Mouse (Mus musculus) CH12.LX (cell line): ENCODE results near the gene Rasa3. TPM values are rescaled to one million over a fixed set of nuclear protein-coding genes. Genes with fewer than 3 reads are reported as not detected.

ENCODE experiments used
- DNase-seq: peaks from one replicate; pipeline ENCODE4 v3.0.0-alpha.2; 2013; ENCODE audit errors: extremely low read depth
- H3K27ac ChIP-seq: 2 replicates; pipeline ENCODE4 v1.5.1; 2012; ENCODE audit warnings: low read depth, mild to moderate bottlenecking, control low read depth, moderate library complexity; ENCODE audit not compliant: insufficient read depth
- H3K27me3 ChIP-seq: replicated peaks from 2 replicates; pipeline ENCODE3; 2012; ENCODE audit warnings: inconsistent platforms
- H3K36me3 ChIP-seq, 2 experiments: replicated peaks in 1 of 2; 2 replicates each; pipeline versions ENCODE3 to v1.6.1; 2012; ENCODE audit warnings: inconsistent platforms in 1 of 2, low read length in 1 of 2, mild to moderate bottlenecking in 1 of 2, mixed read lengths in 1 of 2, moderate library complexity in 1 of 2; ENCODE audit not compliant: control insufficient read depth in 1 of 2, insufficient read depth in 1 of 2
- H3K4me1 ChIP-seq, 2 experiments: 2 replicates each; pipeline ENCODE4 v1.6.1; 2012; ENCODE audit warnings: inconsistent platforms in 1 of 2, moderate library complexity in 1 of 2; ENCODE audit not compliant: insufficient read depth in 2 of 2, control insufficient read depth in 1 of 2
- H3K4me2 ChIP-seq: 2 replicates; pipeline ENCODE4 v1.6.1; 2012; ENCODE audit warnings: low read depth, mild to moderate bottlenecking, control low read depth; ENCODE audit not compliant: poor library complexity, insufficient read depth, severe bottlenecking
- H3K4me3 ChIP-seq, 3 experiments: fragments of 150-350 bp in 1 of 3; sonication (generic) in 1 of 3; replicated peaks in 1 of 3; 2 replicates each; pipeline versions ENCODE3 to v1.5.1; 2011 to 2012; ENCODE audit warnings: low read depth in 2 of 3, low read length in 2 of 3, mild to moderate bottlenecking in 2 of 3, moderate library complexity in 2 of 3, control low read depth in 1 of 3, improper control_type of control experiment in 1 of 3, inconsistent platforms in 1 of 3, mixed read lengths in 1 of 3; ENCODE audit not compliant: poor library complexity in 1 of 3
- H3K79me2 ChIP-seq: replicated peaks from 2 replicates; pipeline ENCODE4 v1.6.1; 2012; ENCODE audit warnings: mild to moderate bottlenecking, moderate library complexity; ENCODE audit not compliant: control insufficient read depth, poor library complexity, insufficient read depth, severe bottlenecking; ENCODE audit errors: extremely low read depth
- H3K9ac ChIP-seq: 2 replicates; pipeline ENCODE4 v1.6.1; 2012; ENCODE audit warnings: low read depth, mild to moderate bottlenecking, control low read depth, moderate library complexity; ENCODE audit not compliant: insufficient read depth
- H3K9me3 ChIP-seq: replicated peaks from 2 replicates; pipeline ENCODE3; 2012; ENCODE audit warnings: low read length, inconsistent platforms, mixed read lengths
- BHLHE40 ChIP-seq: IDR thresholded peaks from 2 replicates; pipeline ENCODE4 v1.6.1; 2011; ENCODE audit warnings: mild to moderate bottlenecking, low read depth, low read length, improper control_type of control experiment
- CHD1 ChIP-seq: IDR thresholded peaks from 2 replicates; pipeline ENCODE4 v1.6.1; 2012; ENCODE audit warnings: low read depth, low read length, improper control_type of control experiment, inconsistent platforms
- CHD2 ChIP-seq: IDR thresholded peaks from 2 replicates; pipeline ENCODE4 v1.6.1; 2011; ENCODE audit warnings: low read length, improper control_type of control experiment
- CTCF ChIP-seq, 2 experiments: IDR thresholded peaks in 1 of 2; conservative IDR thresholded peaks in 1 of 2; 2 replicates each; pipeline ENCODE4 v1.5.1; 2011 to 2012; ENCODE audit warnings: low read depth in 2 of 2, low read length in 2 of 2, improper control_type of control experiment in 1 of 2, inconsistent platforms in 1 of 2, mild to moderate bottlenecking in 1 of 2, moderate library complexity in 1 of 2
- E2F4 ChIP-seq: IDR thresholded peaks from 2 replicates; pipeline ENCODE4 v1.6.1; 2011; ENCODE audit warnings: low read depth, low read length, improper control_type of control experiment; ENCODE audit not compliant: insufficient replicate concordance
- ELF1 ChIP-seq: IDR thresholded peaks from 2 replicates; pipeline ENCODE4 v1.6.1; 2014; ENCODE audit warnings: low read depth, mild to moderate bottlenecking, inconsistent platforms, low read length, improper control_type of control experiment
- EP300 ChIP-seq: IDR thresholded peaks from 2 replicates; pipeline ENCODE4 v1.6.1; 2011; ENCODE audit warnings: low read length, improper control_type of control experiment
- ETS1 ChIP-seq: conservative IDR thresholded peaks from 2 replicates; pipeline ENCODE4 v1.6.1; 2012; ENCODE audit warnings: low read depth, mild to moderate bottlenecking, inconsistent platforms, low read length, improper control_type of control experiment, moderate library complexity
- GABPA ChIP-seq: IDR thresholded peaks from 2 replicates; pipeline ENCODE4 v1.6.1; 2012; ENCODE audit warnings: low read depth, low read length, improper control_type of control experiment, inconsistent platforms; ENCODE audit not compliant: insufficient replicate concordance
- HCFC1 ChIP-seq: IDR thresholded peaks from 2 replicates; pipeline ENCODE4 v1.6.1; 2012; ENCODE audit warnings: low read depth, mild to moderate bottlenecking, inconsistent platforms, low read length, improper control_type of control experiment
- IRF4 ChIP-seq: IDR thresholded peaks from 2 replicates; pipeline ENCODE4 v1.6.1; 2014; ENCODE audit warnings: low read depth, mild to moderate bottlenecking, inconsistent platforms, low read length, improper control_type of control experiment
- JUN ChIP-seq: IDR thresholded peaks from 2 replicates; pipeline ENCODE4 v1.6.1; 2011; ENCODE audit warnings: low read depth, mild to moderate bottlenecking, low read length, improper control_type of control experiment, moderate library complexity; ENCODE audit not compliant: insufficient read depth
- JUND ChIP-seq: conservative IDR thresholded peaks from 2 replicates; pipeline ENCODE4 v1.6.1; 2011; ENCODE audit warnings: low read depth, low read length, improper control_type of control experiment
- KAT2A ChIP-seq: IDR thresholded peaks from 2 replicates; pipeline ENCODE4 v1.6.1; 2012; ENCODE audit warnings: low read length, improper control_type of control experiment, inconsistent platforms; ENCODE audit not compliant: insufficient replicate concordance
- MAFK ChIP-seq: IDR thresholded peaks from 2 replicates; pipeline ENCODE4 v1.6.1; 2011; ENCODE audit warnings: low read length, improper control_type of control experiment; ENCODE audit not compliant: insufficient replicate concordance
- MAX ChIP-seq: IDR thresholded peaks from 2 replicates; pipeline ENCODE4 v1.6.1; 2011; ENCODE audit warnings: low read length, improper control_type of control experiment
- MAZ ChIP-seq: IDR thresholded peaks from 2 replicates; pipeline ENCODE4 v1.6.1; 2012; ENCODE audit warnings: low read depth, mild to moderate bottlenecking, inconsistent platforms, low read length, improper control_type of control experiment, moderate library complexity
- MEF2A ChIP-seq: IDR thresholded peaks from 2 replicates; pipeline ENCODE4 v1.6.1; 2014; ENCODE audit warnings: low read depth, mild to moderate bottlenecking, inconsistent platforms, low read length, improper control_type of control experiment, borderline replicate concordance
- MXI1 ChIP-seq: IDR thresholded peaks from 2 replicates; pipeline ENCODE4 v1.6.1; 2011; ENCODE audit warnings: mild to moderate bottlenecking, low read depth, low read length, improper control_type of control experiment
- MYC ChIP-seq: IDR thresholded peaks from 2 replicates; pipeline ENCODE4 v1.6.1; 2011; ENCODE audit warnings: low read depth, mild to moderate bottlenecking, improper control_type of control experiment, low read length
- NELFE ChIP-seq: IDR thresholded peaks from 2 replicates; pipeline ENCODE4 v1.6.1; 2011; ENCODE audit warnings: low read depth, low read length, improper control_type of control experiment
- NRF1 ChIP-seq: IDR thresholded peaks from 2 replicates; pipeline ENCODE4 v1.6.1; 2014; ENCODE audit warnings: low read depth, mild to moderate bottlenecking, inconsistent platforms, low read length, improper control_type of control experiment, moderate library complexity
- PAX5 ChIP-seq: IDR thresholded peaks from 2 replicates; pipeline ENCODE4 v1.6.1; 2012; ENCODE audit warnings: low read length, inconsistent platforms, mixed read lengths
- POLR2A ChIP-seq: IDR thresholded peaks from 2 replicates; pipeline ENCODE4 v1.6.1; 2011; ENCODE audit warnings: low read depth, mild to moderate bottlenecking, improper control_type of control experiment, low read length
- POLR2AphosphoS2 ChIP-seq: IDR thresholded peaks from 2 replicates; pipeline ENCODE4 v1.6.1; 2011; ENCODE audit warnings: low read depth, low read length, improper control_type of control experiment
- RAD21 ChIP-seq: IDR thresholded peaks from 2 replicates; pipeline ENCODE4 v1.6.1; 2011; ENCODE audit warnings: low read depth, mild to moderate bottlenecking, low read length, improper control_type of control experiment, moderate library complexity
- RCOR1 ChIP-seq: conservative IDR thresholded peaks from 2 replicates; pipeline ENCODE4 v1.6.1; 2012; ENCODE audit warnings: low read depth, mild to moderate bottlenecking, inconsistent platforms, low read length, improper control_type of control experiment
- SIN3A ChIP-seq: IDR thresholded peaks from 2 replicates; pipeline ENCODE4 v1.6.1; 2012; ENCODE audit warnings: low read length, improper control_type of control experiment, inconsistent platforms
- SMC3 ChIP-seq: IDR thresholded peaks from 2 replicates; pipeline ENCODE4 v1.6.1; 2011; ENCODE audit warnings: low read depth, low read length, improper control_type of control experiment
- TBP ChIP-seq: conservative IDR thresholded peaks from 2 replicates; pipeline ENCODE4 v1.6.1; 2011; ENCODE audit warnings: low read depth, low read length, improper control_type of control experiment
- TCF12 ChIP-seq: IDR thresholded peaks from 2 replicates; pipeline ENCODE4 v1.6.1; 2014; ENCODE audit warnings: low read depth, mild to moderate bottlenecking, inconsistent platforms, low read length, improper control_type of control experiment
- UBTF ChIP-seq: IDR thresholded peaks from 2 replicates; pipeline ENCODE4 v1.6.1; 2012; ENCODE audit warnings: low read depth, mild to moderate bottlenecking, inconsistent platforms, low read length, improper control_type of control experiment, moderate library complexity
- USF1 ChIP-seq: IDR thresholded peaks from 2 replicates; pipeline ENCODE4 v1.6.1; 2014; ENCODE audit warnings: low read depth, mild to moderate bottlenecking, inconsistent platforms, low read length, improper control_type of control experiment
- USF2 ChIP-seq: conservative IDR thresholded peaks from 2 replicates; pipeline ENCODE4 v1.6.1; 2011; ENCODE audit warnings: low read depth, low read length, improper control_type of control experiment
- ZC3H11A ChIP-seq: IDR thresholded peaks from 2 replicates; pipeline ENCODE4 v1.6.1; 2012; ENCODE audit warnings: low read depth, mild to moderate bottlenecking, inconsistent platforms, low read length, improper control_type of control experiment
- ZKSCAN1 ChIP-seq: IDR thresholded peaks from 2 replicates; pipeline ENCODE4 v1.6.1; 2012; ENCODE audit warnings: low read depth, inconsistent platforms, low read length, improper control_type of control experiment, borderline replicate concordance
- ZMIZ1 ChIP-seq: IDR thresholded peaks from 2 replicates; pipeline ENCODE4 v1.6.1; 2012; ENCODE audit warnings: low read depth, mild to moderate bottlenecking, inconsistent platforms, low read length, improper control_type of control experiment
- ZNF384 ChIP-seq: IDR thresholded peaks from 2 replicates; pipeline ENCODE4 v1.6.1; 2012; ENCODE audit warnings: low read depth, low read length, improper control_type of control experiment, inconsistent platforms
- dilution Hi-C: fragments of 300-500 bp; cut with MboI; formaldehyde crosslinking; loops from 2 replicates; pipeline ENCODE4 v1.14.3; 2020; ENCODE audit warnings: low sequenced_read_pairs; ENCODE audit not compliant: extremely low pct_unique_long_range_greater_than_20kb, extremely low pct_ligation_motif_present
- in situ Hi-C: fragments of 300-500 bp; cut with MboI; formaldehyde crosslinking; loops from 3 replicates; pipeline ENCODE4 v1.14.3; 2019; ENCODE audit warnings: low sequenced_read_pairs, low pct_ligation_motif_present, low pct_unique_long_range_greater_than_20kb, mixed read lengths
- polyA plus RNA-seq: library from polyadenylated mRNA; unstranded; fragments of >175 nt; gene quantifications from 2 replicates; pipeline ENCODE4 v1.2.1, GENCODE M21; 2012; ENCODE audit warnings: low read depth; ENCODE audit not compliant: insufficient read length
- total RNA-seq, 2 experiments: library from RNA; depleted of rRNA; stranded (reverse); fragments of 300-350 nt in 1 of 2; fragments of >200 nt in 1 of 2; gene quantifications; 2 replicates each; pipeline ENCODE4 v1.2.3; 2012 to 2014

Gene Rasa3
- total and polyA plus RNA-seq, 3 experiments = 12.8 to 28.5 (median 13.6) TPM

DNA sequence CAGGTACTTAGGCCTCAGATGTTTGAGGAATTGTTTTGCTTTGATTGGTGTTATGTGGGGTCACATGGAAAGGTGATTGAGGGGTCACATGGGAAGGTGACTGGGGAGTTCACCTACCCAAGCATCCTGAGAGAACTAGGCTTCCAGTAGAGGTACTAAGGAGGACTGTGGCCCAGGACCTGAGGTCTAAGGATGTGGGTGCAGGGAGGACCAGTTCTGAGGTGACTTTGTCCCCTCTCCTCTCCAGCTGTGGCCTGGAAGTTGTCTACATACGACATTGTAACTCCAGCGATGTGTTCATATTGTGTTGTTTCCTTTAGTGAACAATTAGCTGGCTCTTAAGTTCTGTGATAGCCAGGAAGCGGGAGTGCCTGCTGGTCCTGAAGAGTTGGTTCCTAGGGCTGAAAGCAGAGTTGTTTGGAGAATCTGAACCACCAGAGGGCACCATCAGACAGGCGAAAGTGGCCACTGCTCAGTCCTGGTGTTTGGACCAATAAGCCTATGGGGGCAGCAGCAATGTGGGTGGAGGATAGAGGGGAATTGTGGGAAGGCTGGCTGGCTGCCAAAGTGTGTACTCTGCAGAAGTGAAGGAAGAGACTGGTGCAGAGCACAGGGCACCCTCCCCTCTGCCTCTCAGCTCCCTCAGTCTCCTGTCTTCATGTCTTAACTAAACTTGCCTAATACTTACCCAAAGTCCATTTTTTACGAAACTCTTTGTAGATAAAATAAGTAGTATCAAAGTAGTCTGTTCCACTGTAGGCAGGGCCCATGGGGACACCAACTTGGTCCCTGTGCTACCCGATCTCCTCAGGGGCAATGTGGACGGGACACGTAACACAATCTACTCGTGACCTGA lies 126.5 kb downstream of the Rasa3 start:
- DNase-seq = peak; percentile 88
- H3K4me2 ChIP-seq = no peak overlapping the region
- H3K27ac ChIP-seq = no peak overlapping the region
- H3K27me3 ChIP-seq = no peaks in the 10 kb centered on the region
- peaks cover 28 to 60% of the 10 kb centered on the region in 2 experiments for H3K4me1 ChIP-seq
- no peaks in the 10 kb centered on the region for H3K79me2 ChIP-seq
- H3K4me3 ChIP-seq = no peak overlapping the region
- H3K36me3 ChIP-seq = no peaks in the 10 kb centered on the region
- TF ChIP-seq CTCF (conservative IDR thresholded peaks at IDR 0.05 in 1 of 2, IDR thresholded peaks at IDR 0.05 in 1 of 2; ENCODE audit: low read depth in 2 of 2, low read length in 2 of 2) (peak; percentile 35 to 99; a peak in 3 of 4 replicates), SMC3 (peak; percentile 99), JUN (no peak), TBP (no peak), RCOR1 (peak; percentile 51; the same call in 1 of the 2 replicates), JUND (no peak; the same call in 1 of the 2 replicates), ZKSCAN1 (no peak), NELFE (peak; percentile 72; the same call in 1 of the 2 replicates), ZNF384 (0 out of 2 replicates have a peak, but pooled peaks have one; percentile 19), USF2 (no peak), GABPA (no peak), RAD21 (no peak; the same call in none of the 2 replicates), PAX5 (no peak), ELF1 (peak; percentile 50), POLR2AphosphoS2 (no peak), ZMIZ1 (no peak), MAZ (peak; percentile 90), IRF4 (peak; percentile 77), USF1 (no peak), EP300 (peak; percentile 17; the same call in 1 of the 2 replicates), CHD2 (peak; percentile 30; the same call in 1 of the 2 replicates), E2F4 (no peak), ZC3H11A (peak; percentile 95), MAFK (no peak), ETS1 (no peak), BHLHE40 (peak; percentile 52; the same call in 1 of the 2 replicates), NRF1 (peak; percentile 40; the same call in 1 of the 2 replicates), KAT2A (no peak), CHD1 (no peak), HCFC1 (peak; percentile 30), MEF2A (peak; percentile 60; the same call in 1 of the 2 replicates), MXI1 (peak; percentile 48; the same call in 1 of the 2 replicates), MYC (0 out of 2 replicates have a peak, but pooled peaks have one; percentile 66), UBTF (no peak), TCF12 (peak; percentile 63), SIN3A (peak; percentile 84), MAX (peak; percentile 47; the same call in 1 of the 2 replicates), POLR2A (no peak)
- in situ Hi-C loops = loop anchor here (5.0 kb wide), 2 partner anchors 126 to 201 kb away; partner anchors contain the start of gene Rasa3
- H3K9me3 ChIP-seq = no peaks in the 10 kb centered on the region
- dilution Hi-C loops = no loop called here
- H3K9ac ChIP-seq = no peak overlapping the region
